7 mouse cellular contexts compared by ENCODE assay signal in genomic region chr17:22314219-22314618, GRCm38 (mm10). TPM values are rescaled to one million over a fixed set of nuclear protein-coding genes. Genes with fewer than 3 reads are reported as not detected.
DNase-seq lines count a peak whose midpoint lies in the region; ATAC-seq and TF ChIP-seq lines count a peak whose summit lies in the region.
"Not testable (repeated sequence)": the region's sequence is repeated elsewhere in the genome, so short reads cannot be mapped to it uniquely, and the experiment has no call there.

No protein-coding gene starts in this region.

- peak; percentile 20 for DNase-seq in cerebellum, adult 11-12 months
- DNase-seq in ovary, postnatal 10 days (ENCODE audit: low spot score), result peak; percentile 0

- H3K4me2 ChIP-seq in heart, embryonic 13.5 days, result peak overlapping the region; percentile 68
- peak overlapping the region; percentile 66 for H3K4me2 ChIP-seq in intestine, postnatal 0 days (replicated peaks; ENCODE audit: low read depth)
- peak overlapping the region; percentile 45 for H3K4me2 ChIP-seq in limb, embryonic 15.5 days

- peak; percentile 21 for ATAC-seq in erythroid progenitor cell, adult 5-6 weeks (replicated peaks; ENCODE audit: low FRiP score, poor library complexity, severe bottlenecking)
- ATAC-seq in heart, embryonic 13.5 days (ENCODE audit: extremely low read depth, insufficient number of reproducible peaks, low FRiP score, low TSS enrichment); limb, embryonic 15.5 days (ENCODE audit: insufficient number of reproducible peaks, low FRiP score, low TSS enrichment, low read depth): not testable (repeated sequence)
- peak; percentile 62 for ATAC-seq in intestine, postnatal 0 days
- peak; percentile 29 for ATAC-seq in megakaryocyte progenitor cell, adult 5-6 weeks (replicated peaks; ENCODE audit: poor library complexity)

- H3K36me3 ChIP-seq in heart, embryonic 13.5 days, result peaks cover 10% of the 10 kb centered on the region; the same call in 1 of the 2 replicates
- H3K36me3 ChIP-seq in intestine, postnatal 0 days (ENCODE audit: control insufficient read depth, insufficient read depth); limb, embryonic 15.5 days: not testable (repeated sequence)

- TF ChIP-seq CTCF in intestine, postnatal 0 days (IDR thresholded peaks at IDR 0.05; ENCODE audit: low read depth), result not testable (repeated sequence)

- 0% methylated on average over 3 of the region's 3 CpGs for WGBS in heart, embryonic 13.5 days
- 0% methylated on average over 3 of the region's 3 CpGs for WGBS in intestine, postnatal 0 days
- WGBS in limb, embryonic 15.5 days, result 0% methylated on average over 3 of the region's 3 CpGs

- H3K9me3 ChIP-seq in heart, embryonic 13.5 days; intestine, postnatal 0 days (ENCODE audit: control insufficient read depth); limb, embryonic 15.5 days: not testable (repeated sequence)

- peak overlapping the region; percentile 84 for H3K27ac ChIP-seq in heart, embryonic 13.5 days (replicated peaks)
- H3K27ac ChIP-seq in intestine, postnatal 0 days (ENCODE audit: low read depth, low read length), result peak overlapping the region; percentile 88
- not testable (repeated sequence) for H3K27ac ChIP-seq in limb, embryonic 15.5 days

- H3K9ac ChIP-seq in heart, embryonic 13.5 days, result peak overlapping the region; percentile 86
- H3K9ac ChIP-seq in intestine, postnatal 0 days (ENCODE audit: low read depth, low read length), result peak overlapping the region; percentile 62; the same call in 1 of the 2 replicates
- H3K9ac ChIP-seq in limb, embryonic 15.5 days, result 0 out of 2 replicates have a peak overlapping the region, but pooled peaks have one; percentile 35

- H3K4me3 ChIP-seq in heart, embryonic 13.5 days, result peak overlapping the region; percentile 74
- peak overlapping the region; percentile 58 for H3K4me3 ChIP-seq in intestine, postnatal 0 days (ENCODE audit: low read depth, low read length)
- peak overlapping the region; percentile 63 for H3K4me3 ChIP-seq in limb, embryonic 15.5 days

- not testable (repeated sequence) for H3K27me3 ChIP-seq in heart, embryonic 13.5 days (replicated peaks); intestine, postnatal 0 days (replicated peaks; ENCODE audit: control insufficient read depth, insufficient read depth, low read length); limb, embryonic 15.5 days

- H3K4me1 ChIP-seq in heart, embryonic 13.5 days; intestine, postnatal 0 days (replicated peaks; ENCODE audit: control insufficient read depth, insufficient read depth, low read length); limb, embryonic 15.5 days: not testable (repeated sequence)

RNA-seq across cellular contexts. Expression of gene CT030661.1, which starts 0.4 kb away (rescaled TPM):
- 9.4 and 18.4 TPM in 2 replicates for total RNA-seq in erythroid progenitor cell, adult 5-6 weeks (2015; ENCODE audit: low replicate concordance)
- total RNA-seq in erythroid progenitor cell, adult 5-6 weeks (2017; ENCODE audit: low replicate concordance), result 2.3 and 3.2 TPM in 2 replicates
- polyA plus RNA-seq in heart, embryonic 13.5 days (2015; fragmentation: Nextera tagmentation; extraction: Ambion mirVana), result 6.8 and 7.4 TPM in 2 replicates
- 11.3 and 12.4 TPM in 2 replicates for polyA plus RNA-seq in intestine, postnatal 0 days (2015; fragmentation: Nextera tagmentation; extraction: Ambion mirVana)
- polyA plus RNA-seq in limb, embryonic 15.5 days (2015; fragmentation: Nextera tagmentation; extraction: Ambion mirVana), result 9.8 and 11.6 TPM in 2 replicates
- total RNA-seq in megakaryocyte progenitor cell, adult 5-6 weeks (2015), result 29.8 and 35.3 TPM in 2 replicates
- 16.3 and 22.5 TPM in 2 replicates for total RNA-seq in megakaryocyte progenitor cell, adult 5-6 weeks (2017)

RNA-seq across cellular contexts. Expression of gene Zfp944, which starts 47.0 kb away (rescaled TPM):
- total RNA-seq in erythroid progenitor cell, adult 5-6 weeks (2015; ENCODE audit: low replicate concordance), result 3.6 and 14.7 TPM in 2 replicates
- 11.0 and 11.3 TPM in 2 replicates for total RNA-seq in erythroid progenitor cell, adult 5-6 weeks (2017; ENCODE audit: low replicate concordance)
- 8.4 and 8.7 TPM in 2 replicates for polyA plus RNA-seq in heart, embryonic 13.5 days (2015; fragmentation: Nextera tagmentation; extraction: Ambion mirVana)
- 9.6 TPM in 2 replicates for polyA plus RNA-seq in intestine, postnatal 0 days (2015; fragmentation: Nextera tagmentation; extraction: Ambion mirVana)
- polyA plus RNA-seq in limb, embryonic 15.5 days (2015; fragmentation: Nextera tagmentation; extraction: Ambion mirVana), result 13.2 and 13.5 TPM in 2 replicates
- 19.3 and 22.5 TPM in 2 replicates for total RNA-seq in megakaryocyte progenitor cell, adult 5-6 weeks (2015)
- 6.3 and 8.8 TPM in 2 replicates for total RNA-seq in megakaryocyte progenitor cell, adult 5-6 weeks (2017)

RNA-seq across cellular contexts. Expression of gene Zfp758, which starts 47.0 kb away (rescaled TPM):
- 8.6 and 18.0 TPM in 2 replicates for total RNA-seq in erythroid progenitor cell, adult 5-6 weeks (2015; ENCODE audit: low replicate concordance)
- 7.1 and 9.5 TPM in 2 replicates for total RNA-seq in erythroid progenitor cell, adult 5-6 weeks (2017; ENCODE audit: low replicate concordance)
- polyA plus RNA-seq in heart, embryonic 13.5 days (2015; fragmentation: Nextera tagmentation; extraction: Ambion mirVana), result 5.5 and 6.2 TPM in 2 replicates
- 5.7 and 7.6 TPM in 2 replicates for polyA plus RNA-seq in intestine, postnatal 0 days (2015; fragmentation: Nextera tagmentation; extraction: Ambion mirVana)
- polyA plus RNA-seq in limb, embryonic 15.5 days (2015; fragmentation: Nextera tagmentation; extraction: Ambion mirVana), result 9.1 and 9.9 TPM in 2 replicates
- total RNA-seq in megakaryocyte progenitor cell, adult 5-6 weeks (2015), result 13.4 and 14.5 TPM in 2 replicates
- 10.4 and 12.8 TPM in 2 replicates for total RNA-seq in megakaryocyte progenitor cell, adult 5-6 weeks (2017)

Comparison
In these comparisons a context has a peak if more than half of its experiments do, and no peak if none do; other contexts are left out.
1. H3K9ac ChIP-seq: peak in every context shown above with its lines; median percentile 86 in heart, embryonic 13.5 days; 62 in intestine, postnatal 0 days; 35 in limb, embryonic 15.5 days.